Mouse (Mus musculus): ENCODE measurements at regions not wholly inside any gene's neighbourhood (a gene's known extent, or its start where the extent isn't known, plus 50 kb on each side); places are given as distances from the start of the nearest gene placed in this dataset.
A peak's percentile ranks its signal among the peaks of the same experiment; 100 is the strongest.
"Not testable (repeated sequence)": the region's sequence is repeated elsewhere in the genome, so short reads cannot be mapped to it uniquely, and the experiment has no call there.

- DNase-seq = no peak
These were observed 55.4 kb upstream of the Bnc1 start for GRCm38 (mm10) chr7:82047456-82047855.

GRCm38 (mm10) chr7:82053411-82053810 lies 61.3 kb upstream of the Bnc1 start:
- DNase-seq = peak in 1 of 2 experiments; percentile 2

GRCm38 (mm10) chr7:82056551-82057230 lies 64.6 kb upstream of the Bnc1 start:
- DNase-seq = peak in 1 of 2 experiments; percentile 28

DNA sequence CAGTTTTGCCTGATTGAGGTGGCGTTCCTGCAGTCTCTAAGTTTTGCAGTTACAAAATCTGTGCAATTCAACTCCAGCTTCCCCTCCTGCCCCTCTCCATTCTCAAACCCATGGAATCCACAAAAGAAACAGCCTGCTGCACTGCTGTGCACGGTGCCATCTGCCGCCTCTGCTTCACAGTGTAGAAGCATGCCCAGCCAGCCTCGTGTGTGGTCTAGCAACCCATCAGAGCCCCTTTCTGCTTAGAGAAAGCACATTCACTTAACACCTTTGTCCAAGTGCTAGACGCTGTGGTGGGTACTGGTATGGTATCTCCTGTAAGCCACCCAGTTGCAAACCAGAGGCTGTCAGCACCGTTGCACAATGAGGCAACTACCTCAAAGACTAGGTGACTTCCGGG lies 71.3 kb upstream of the Bnc1 start:
- no peak for DNase-seq

- no peak for DNase-seq
These were observed 77.7 kb upstream of the Bnc1 start for GRCm38 (mm10) chr7:82069629-82070450.

- DNase-seq = no peak
These were observed 79.0 kb upstream of the Bnc1 start for GRCm38 (mm10) chr7:82070946-82071727.

- no peak for DNase-seq
These were observed 83.3 kb upstream of the Bnc1 start for GRCm38 (mm10) chr7:82075359-82075758.

DNA sequence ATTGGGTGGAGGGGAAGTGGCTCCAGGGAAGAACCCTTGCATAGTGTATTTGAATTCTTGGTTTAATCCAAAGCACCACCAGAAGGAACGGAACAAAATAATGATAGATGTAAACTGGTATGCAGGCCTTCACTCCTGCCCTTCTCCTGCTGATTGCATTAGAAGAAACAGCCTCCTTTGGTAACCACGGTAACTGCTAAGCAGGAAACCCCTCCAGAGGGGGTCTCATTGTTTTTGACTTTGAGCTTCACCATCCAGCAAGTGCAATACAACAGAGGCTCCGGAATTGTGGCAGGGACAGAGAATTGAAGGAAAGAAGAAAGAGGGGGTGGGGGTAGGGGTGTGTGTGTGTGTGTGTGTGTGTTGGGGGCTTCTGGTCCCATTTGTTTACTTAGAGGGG lies 89.8 kb upstream of the Bnc1 start:
- DNase-seq = no peak

DNA sequence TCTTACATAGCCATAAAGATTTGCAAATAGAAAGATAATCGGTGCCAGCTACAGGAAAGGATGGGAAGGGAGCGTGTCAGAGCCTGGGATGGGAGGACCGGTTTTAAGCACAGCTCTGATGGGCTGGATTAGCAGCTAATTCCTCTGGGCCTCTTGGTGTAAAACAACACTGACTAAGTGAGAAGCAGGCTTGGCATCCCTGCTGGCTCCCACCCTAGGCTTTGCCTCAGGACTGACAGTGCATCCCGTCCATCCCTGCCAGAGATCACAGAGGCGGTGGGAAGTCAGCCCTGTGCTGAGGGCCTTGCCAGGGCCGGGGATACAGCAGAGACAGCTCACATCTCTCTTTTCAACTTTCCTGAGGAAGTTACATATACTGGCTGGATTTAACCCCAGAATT lies 90.8 kb upstream of the Sh3gl3 start:
- DNase-seq = peak in 1 of 2 experiments; percentile 13

GRCm38 (mm10) chr7:82084473-82084872 lies 89.2 kb upstream of the Sh3gl3 start:
- no peak for DNase-seq

DNA sequence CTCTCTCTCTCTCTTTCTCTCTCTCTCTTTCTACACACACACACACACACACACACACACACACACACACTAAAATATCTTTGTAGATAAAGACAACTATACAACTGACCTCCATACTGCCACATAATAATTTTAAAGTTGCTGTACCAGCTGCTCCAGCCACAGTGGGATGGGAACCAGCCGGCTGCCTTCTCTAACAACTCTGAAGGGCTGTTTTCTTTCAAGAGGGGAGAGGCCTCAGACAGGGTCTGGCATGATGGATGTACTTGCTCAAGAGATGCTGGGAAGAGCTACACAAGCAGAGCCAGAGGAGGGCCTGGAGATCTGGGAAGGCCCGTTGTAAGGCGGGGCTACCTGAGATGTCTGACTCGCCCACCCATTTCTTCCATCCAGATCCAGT lies 88.4 kb upstream of the Sh3gl3 start:
- no peak for DNase-seq

GRCm38 (mm10) chr7:82098136-82098535 lies 75.5 kb upstream of the Sh3gl3 start:
- DNase-seq = no peak

DNA sequence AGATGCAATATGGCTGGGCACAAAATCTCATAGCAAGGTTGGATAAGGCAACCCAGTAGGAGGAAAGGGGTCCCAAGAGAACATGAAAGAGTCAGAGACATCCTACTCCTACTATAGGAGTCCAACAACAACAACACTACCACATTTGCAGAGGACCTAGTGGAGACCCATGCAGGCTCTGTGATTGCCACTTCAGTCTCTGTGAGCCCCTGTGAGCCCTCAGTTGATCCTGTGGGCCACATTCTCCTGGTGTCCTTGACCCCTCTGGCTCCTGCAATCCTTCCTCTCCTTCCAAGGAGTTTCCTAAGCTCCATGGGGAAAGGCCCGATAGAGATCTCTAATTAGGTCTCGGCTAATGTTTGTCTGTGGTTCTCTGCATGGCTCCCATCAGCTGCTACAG lies 72.3 kb upstream of the Sh3gl3 start:
- DNase-seq = no peak

- DNase-seq = no peak
These were observed 68.0 kb upstream of the Sh3gl3 start for GRCm38 (mm10) chr7:82105631-82106030.

GRCm38 (mm10) chr7:82109141-82109540 lies 64.5 kb upstream of the Sh3gl3 start:
- DNase-seq = not testable (repeated sequence)

DNA sequence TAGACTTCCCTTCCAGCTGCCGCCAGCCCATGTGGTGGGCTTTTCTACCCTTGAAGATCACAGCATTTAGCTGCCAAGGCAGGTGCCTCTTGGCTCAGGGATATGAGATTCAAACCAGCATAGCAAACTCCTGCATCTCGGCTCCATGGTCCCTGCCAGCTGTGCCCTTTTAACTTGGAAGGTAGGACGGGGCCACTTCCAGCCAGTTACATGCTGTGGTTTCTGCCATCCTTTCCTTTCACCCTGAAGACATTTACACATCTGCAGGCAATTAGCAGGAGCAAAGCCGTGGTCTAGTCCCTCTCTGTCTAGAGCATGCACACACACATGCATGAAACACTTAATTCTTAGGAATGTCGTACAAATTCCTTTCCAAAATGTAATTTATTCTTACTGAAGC lies 64.1 kb upstream of the Sh3gl3 start:
- no peak for DNase-seq

DNA sequence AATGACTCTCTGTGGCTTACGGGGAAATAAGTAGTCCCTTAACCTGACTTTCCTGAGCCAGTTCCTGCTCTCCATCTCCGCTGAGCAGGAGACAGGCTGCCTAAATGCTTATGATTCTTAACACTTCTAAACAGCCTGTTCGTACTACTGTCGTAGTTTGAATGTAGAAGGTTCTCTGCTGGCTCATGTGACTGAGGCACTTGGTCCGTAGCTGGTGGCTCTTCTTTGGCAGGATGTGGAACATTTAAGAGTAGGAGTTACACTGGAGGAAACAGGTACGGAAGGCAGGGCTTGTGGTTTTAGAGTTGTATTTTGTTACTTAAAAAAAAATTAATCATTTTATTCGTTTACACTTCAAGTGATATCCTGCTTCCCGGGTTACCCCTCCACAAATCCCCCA lies 63.7 kb upstream of the Sh3gl3 start:
- DNase-seq = no peak

GRCm38 (mm10) chr7:82112046-82112445 lies 61.6 kb upstream of the Sh3gl3 start:
- DNase-seq = no peak

DNA sequence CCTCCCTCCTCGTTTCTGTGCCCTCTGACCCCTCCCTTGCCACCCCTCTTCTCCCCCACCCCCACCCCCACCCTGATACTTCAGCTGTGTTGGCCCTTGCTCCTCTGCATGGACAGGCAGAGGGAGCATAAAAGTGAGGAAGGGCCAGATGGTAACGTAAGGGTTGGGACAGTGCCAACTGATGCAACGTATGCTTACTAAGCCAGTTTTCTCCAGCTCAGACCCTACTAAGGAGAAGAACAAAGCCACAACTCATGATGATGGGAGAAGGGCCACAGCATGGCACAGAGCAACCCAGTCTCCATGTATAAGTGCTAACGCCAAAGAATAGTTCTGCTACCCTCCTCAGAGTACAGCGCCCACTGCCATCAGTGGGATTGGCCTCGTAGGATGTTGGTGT lies 58.0 kb upstream of the Sh3gl3 start:
- no peak for DNase-seq

DNA sequence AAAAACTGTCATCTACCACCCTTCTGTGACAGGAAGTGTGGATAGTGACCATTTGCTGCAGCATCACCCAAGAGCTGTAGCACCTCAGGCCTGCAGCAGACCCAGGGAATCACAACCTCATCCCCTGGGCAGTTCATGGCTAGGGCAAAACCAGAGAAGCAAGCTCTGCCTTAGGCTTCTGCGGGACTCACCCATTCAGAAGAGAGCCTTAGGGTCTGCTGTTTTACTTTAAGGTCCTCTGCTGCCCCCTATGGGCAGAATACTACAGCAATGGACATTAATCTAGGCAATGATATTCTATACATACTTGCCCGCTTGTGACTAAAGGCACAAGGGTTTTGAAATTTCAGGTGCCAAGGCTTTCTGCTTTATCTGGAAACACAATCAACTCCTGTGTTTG lies 54.4 kb upstream of the Sh3gl3 start:
- DNase-seq = peak; percentile 46 to 85

DNA sequence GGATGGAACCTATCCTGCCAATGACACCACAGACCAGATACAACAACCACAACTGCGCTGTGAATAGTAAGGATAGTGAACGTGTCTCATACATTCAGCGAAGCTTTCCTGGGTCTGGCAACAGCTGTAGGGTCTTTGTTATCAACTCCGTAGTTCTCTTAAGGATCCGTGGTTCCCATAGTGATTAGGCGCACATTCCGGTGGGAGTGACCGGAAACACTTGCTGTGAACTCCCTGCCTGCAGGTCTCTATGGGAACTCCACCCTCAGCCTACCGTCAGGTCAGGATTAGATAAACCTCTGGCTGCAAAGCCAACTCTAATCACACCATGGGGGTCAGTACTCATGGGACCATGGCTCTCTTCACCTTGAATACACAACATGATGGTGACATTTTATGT lies 53.8 kb upstream of the Sh3gl3 start:
- no peak for DNase-seq

DNA sequence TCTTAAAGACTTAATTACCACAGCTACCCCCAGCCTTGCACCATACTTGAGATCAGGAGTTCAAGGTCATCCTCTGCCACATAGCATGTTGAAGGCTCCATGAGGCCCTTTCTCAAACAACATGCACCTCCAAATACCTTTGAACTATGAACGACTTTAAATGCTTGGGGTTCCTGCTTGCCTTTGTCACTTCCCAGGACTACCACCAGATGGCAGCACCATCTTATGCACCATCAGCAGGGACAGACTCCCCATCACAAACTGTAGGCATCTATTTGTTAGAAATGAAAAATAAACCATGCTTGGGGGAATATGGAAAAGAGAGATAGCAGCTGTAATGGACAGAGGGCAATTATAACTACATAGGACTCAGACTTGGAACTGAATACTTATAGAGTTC lies 51.9 kb upstream of the Sh3gl3 start:
- DNase-seq = peak; percentile 38 to 80

Measured in heart, adult 18-20 months (tissue).